Mouse (Mus musculus) bone marrow, adult 2 months (tissue): ENCODE results near the gene Olfr97.

ENCODE experiments used
- CTCF ChIP-seq: fragments of 200-500 bp; IDR thresholded peaks from 2 replicates; pipeline ENCODE4 v1.5.1; 2011; ENCODE audit warnings: low read length, control low read depth; ENCODE audit not compliant: control insufficient read depth, insufficient read depth
- POLR2A ChIP-seq: fragments of 200-500 bp; IDR thresholded peaks from 2 replicates; pipeline ENCODE4 v1.6.1; 2011; ENCODE audit warnings: low read depth, mild to moderate bottlenecking, control low read depth, low read length, borderline replicate concordance; ENCODE audit not compliant: control insufficient read depth

DNA sequence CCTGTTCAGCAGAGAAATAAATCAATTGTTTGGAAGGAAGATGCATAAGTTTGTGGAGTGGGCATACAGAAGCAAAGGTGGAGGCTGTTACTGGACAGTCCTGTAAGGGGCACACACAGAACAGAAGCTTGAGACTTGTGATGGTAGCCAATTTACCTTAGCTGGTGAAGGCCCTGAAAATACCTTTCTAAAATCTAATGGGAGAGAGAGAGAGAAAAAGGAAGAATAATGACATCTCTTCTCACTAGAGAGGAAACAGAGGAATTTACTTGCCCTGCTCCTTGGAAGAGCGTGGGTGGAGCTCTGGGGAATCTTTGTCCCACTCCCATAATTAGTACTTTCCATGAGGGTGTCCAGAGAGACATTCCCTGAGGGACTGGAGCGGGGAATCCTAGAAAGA is 36.2 kb downstream of the Olfr97 start, which contains the start of gene Olfr94:
- TF ChIP-seq CTCF (no peak), POLR2A (no peak)
